Mouse (Mus musculus) G1E (cell line): ENCODE measurements around the gene Stk25. TPM values are rescaled to one million over a fixed set of nuclear protein-coding genes. Genes with fewer than 3 reads are reported as not detected.
"Not testable (repeated sequence)": the region's sequence is repeated elsewhere in the genome, so short reads cannot be mapped to it uniquely, and the experiment has no call there.

Source experiments
- ATAC-seq: 2 replicates; pipeline ENCODE4 v1.8.0; 2016; ENCODE audit warnings: mild to moderate bottlenecking; ENCODE audit not compliant: insufficient number of reproducible peaks, poor library complexity, low FRiP score, severe bottlenecking; ENCODE audit errors: extremely low read depth
- DNase-seq: peaks from one replicate; pipeline ENCODE4 v3.0.0; 2012; ENCODE audit warnings: low spot score
- H3K27me3 ChIP-seq: 2 replicates; pipeline ENCODE4 v1.6.1; 2012; ENCODE audit warnings: mild to moderate bottlenecking, low read length, inconsistent platforms; ENCODE audit not compliant: insufficient read depth
- H3K36me3 ChIP-seq: replicated peaks from 2 replicates; pipeline ENCODE3; 2012; ENCODE audit warnings: mild to moderate bottlenecking, inconsistent platforms
- H3K4me1 ChIP-seq: 2 replicates; pipeline ENCODE4 v1.6.1; 2012; ENCODE audit warnings: low read depth, low read length, inconsistent platforms, mixed read lengths; ENCODE audit not compliant: insufficient read depth
- H3K4me3 ChIP-seq: 2 replicates; pipeline ENCODE4 v1.5.1; 2012; ENCODE audit warnings: low read depth, mild to moderate bottlenecking, inconsistent platforms, low read length, moderate library complexity, mixed read lengths
- H3K9me3 ChIP-seq: replicated peaks from 2 replicates; pipeline ENCODE4 v1.6.1; 2012; ENCODE audit warnings: inconsistent platforms
- CTCF ChIP-seq: IDR thresholded peaks from 2 replicates; pipeline ENCODE4 v1.5.1; 2012; ENCODE audit warnings: low read depth, low read length, inconsistent platforms, mixed read lengths
- GATA1 ChIP-seq: IDR thresholded peaks from 2 replicates; pipeline ENCODE4 v1.6.1; 2012; ENCODE audit warnings: borderline replicate concordance, low read length, inconsistent platforms, mixed read lengths
- GATA2 ChIP-seq: IDR thresholded peaks from 2 replicates; pipeline ENCODE4 v1.6.1; 2012; ENCODE audit warnings: low read depth, low read length, inconsistent platforms, borderline replicate concordance
- POLR2AphosphoS5 ChIP-seq: IDR thresholded peaks from 2 replicates; pipeline ENCODE4 v1.6.1; 2012; ENCODE audit warnings: low read depth, low read length, inconsistent platforms; ENCODE audit not compliant: insufficient replicate concordance
- TAL1 ChIP-seq: conservative IDR thresholded peaks from 2 replicates; pipeline ENCODE4 v1.6.1; 2012; ENCODE audit warnings: low read depth, low read length, inconsistent platforms, mixed read lengths
- polyA plus RNA-seq: library from polyadenylated mRNA; stranded (reverse); fragments of >175 nt; gene quantifications from 2 replicates; pipeline ENCODE4 v1.2.3, GENCODE M21; 2012
- total RNA-seq, 2 experiments: library from RNA; stranded (forward) in 1 of 2; stranded (reverse) in 1 of 2; fragments of 200-1000 nt in 1 of 2; fragments of >200 nt in 1 of 2; fragmentation: Nextera tagmentation in 1 of 2; gene quantifications; 2 replicates each; pipeline ENCODE4 v1.2.3; 2014 to 2017

The Stk25 gene
- 102 and 116 TPM in 2 replicates for total RNA-seq (2014; fragmentation: Nextera tagmentation)
- 64.8 and 72.8 TPM in 2 replicates for total RNA-seq (2017)
- 19.6 and 23.4 TPM in 2 replicates for polyA plus RNA-seq

DNA sequence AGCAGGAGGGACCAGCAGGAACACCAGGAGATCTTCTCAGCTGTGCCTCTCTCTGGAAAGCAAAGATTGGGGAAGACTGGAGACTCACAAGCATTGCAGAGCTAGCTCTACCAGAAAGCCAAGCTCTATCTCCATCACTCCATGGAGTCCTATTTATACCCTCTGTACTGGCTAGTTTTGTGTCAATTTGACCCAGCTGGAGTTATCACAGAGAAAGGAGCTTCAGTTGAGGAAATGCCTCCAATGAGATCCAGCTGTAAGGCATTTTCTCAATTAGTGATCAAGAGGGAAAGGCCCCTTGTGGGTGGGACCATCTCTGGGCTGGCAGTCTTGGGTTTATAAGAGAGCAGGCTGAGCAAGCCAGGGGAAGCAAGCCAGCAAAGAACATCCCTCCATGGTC lies at the start of gene Stk25:
Gene Stk25, minus strand, starts transcription at position 101 of the 400 bp plus-strand sequence.
- H3K9me3 ChIP-seq, ATAC-seq, H3K4me1 ChIP-seq, DNase-seq, H3K36me3 ChIP-seq, H3K4me3 ChIP-seq: not testable (repeated sequence)
- H3K27me3 ChIP-seq, result peaks cover 35% of the 10 kb centered on the region

GRCm38 (mm10) chr1:93705389-93705788 lies 46.9 kb upstream of the Stk25 start:
- no peak for TF ChIP-seq POLR2AphosphoS5
- no peak for TF ChIP-seq CTCF
- TF ChIP-seq TAL1, result no peak
- no peak for TF ChIP-seq GATA1
- no peak for TF ChIP-seq GATA2
- DNase-seq (no peak), ATAC-seq (no peak)
- Histone ChIP-seq H3K4me3 (no peak overlapping the region), H3K4me1 (no peaks in the 10 kb centered on the region; the same call in 1 of the 2 replicates), H3K36me3 (peaks cover 49% of the 10 kb centered on the region), H3K27me3 (no peaks in the 10 kb centered on the region), H3K9me3 (no peaks in the 10 kb centered on the region)

GRCm38 (mm10) chr1:93704341-93704740 lies 45.9 kb upstream of the Stk25 start:
- no peak for ATAC-seq
- Histone ChIP-seq H3K4me3 (no peak overlapping the region), H3K4me1 (no peaks in the 10 kb centered on the region; the same call in 1 of the 2 replicates), H3K27me3 (no peaks in the 10 kb centered on the region), H3K36me3 (peaks cover 47% of the 10 kb centered on the region), H3K9me3 (no peaks in the 10 kb centered on the region)
- TF ChIP-seq GATA2 (no peak), CTCF (no peak), TAL1 (no peak), GATA1 (no peak)
- no peak for DNase-seq

DNA sequence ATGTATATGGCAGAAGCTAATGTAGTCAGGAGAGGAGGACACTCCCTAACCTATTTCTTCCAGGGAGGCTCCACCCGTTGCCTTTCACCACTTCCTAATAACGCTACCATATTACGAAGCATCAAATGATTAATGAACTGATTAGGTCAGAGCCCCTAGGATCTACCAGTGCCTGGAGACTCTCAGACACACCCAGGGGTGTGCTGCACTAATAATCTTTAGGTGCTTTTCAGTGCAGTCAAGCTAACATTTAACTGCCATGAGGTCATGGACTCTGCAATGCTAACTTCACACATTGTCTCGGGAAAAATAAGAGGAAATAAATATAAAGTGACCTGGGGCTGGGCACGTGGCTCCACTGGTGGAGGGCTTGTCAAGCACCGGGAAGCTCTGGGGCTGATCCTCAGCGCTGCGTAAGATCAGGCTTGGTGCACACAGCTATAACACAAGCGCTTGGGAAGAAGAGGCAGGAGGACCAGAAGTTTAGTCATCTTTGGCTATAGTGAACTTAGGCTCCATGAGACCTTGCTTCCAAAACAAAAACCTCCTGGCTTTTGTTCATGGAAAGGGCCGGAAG lies 45.1 kb upstream of the Stk25 start:
- Histone ChIP-seq H3K27me3 (no peaks in the 10 kb centered on the region), H3K36me3 (peaks cover 45% of the 10 kb centered on the region), H3K4me1 (no peaks in the 10 kb centered on the region; the same call in 1 of the 2 replicates), H3K4me3 (no peak overlapping the region), H3K9me3 (no peaks in the 10 kb centered on the region)
- DNase-seq, result no peak
- ATAC-seq, result no peak
- no peak for TF ChIP-seq GATA2
- no peak for TF ChIP-seq CTCF
- TF ChIP-seq POLR2AphosphoS5, result no peak
- TF ChIP-seq GATA1, result no peak

GRCm38 (mm10) chr1:93702106-93702505 lies 43.6 kb upstream of the Stk25 start:
- no peak for TF ChIP-seq TAL1
- TF ChIP-seq GATA2, result no peak
- TF ChIP-seq CTCF, result no peak
- no peak for TF ChIP-seq GATA1
- TF ChIP-seq POLR2AphosphoS5, result no peak
- Histone ChIP-seq H3K4me3 (no peak overlapping the region), H3K4me1 (no peaks in the 10 kb centered on the region; the same call in 1 of the 2 replicates), H3K36me3 (peaks cover 43% of the 10 kb centered on the region), H3K9me3 (no peaks in the 10 kb centered on the region), H3K27me3 (0 out of 2 replicates have a peak, but pooled peaks cover under 1% of the 10 kb centered on the region)
- DNase-seq (no peak), ATAC-seq (no peak)

GRCm38 (mm10) chr1:93699159-93699558 lies 40.7 kb upstream of the Stk25 start:
- DNase-seq (no peak), ATAC-seq (no peak)
- Histone ChIP-seq H3K36me3 (peaks cover 16% of the 10 kb centered on the region), H3K9me3 (no peaks in the 10 kb centered on the region), H3K4me1 (no peaks in the 10 kb centered on the region), H3K4me3 (no peak overlapping the region), H3K27me3 (peaks cover 6% of the 10 kb centered on the region; the same call in 1 of the 2 replicates)
- TF ChIP-seq GATA2 (no peak), TAL1 (no peak), POLR2AphosphoS5 (no peak), CTCF (no peak), GATA1 (no peak)

- no peak for TF ChIP-seq POLR2AphosphoS5
- no peak for TF ChIP-seq CTCF
- TF ChIP-seq TAL1, result no peak
- TF ChIP-seq GATA1, result no peak
- TF ChIP-seq GATA2, result no peak
Observed at GRCm38 (mm10) chr1:93697317-93697716, 38.9 kb upstream of the Stk25 start.

More at GRCm38 (mm10) chr1:93697317-93697716, 38.9 kb upstream of the Stk25 start:
- peaks cover 12% of the 10 kb centered on the region; the same call in 1 of the 2 replicates for H3K27me3 ChIP-seq
- ATAC-seq (no peak), DNase-seq (no peak)
- H3K4me3 ChIP-seq, result no peak overlapping the region
- no peaks in the 10 kb centered on the region for H3K4me1 ChIP-seq
- peaks cover 2% of the 10 kb centered on the region for H3K36me3 ChIP-seq
- no peaks in the 10 kb centered on the region for H3K9me3 ChIP-seq
